Mouse (Mus musculus): ENCODE measurements around the gene Babam1.

- TF ChIP-seq POLR2A (IDR thresholded peaks at IDR 0.05; ENCODE audit: borderline replicate concordance, control insufficient read depth, low read depth, low read length) (no peak), CTCF (IDR thresholded peaks at IDR 0.05; ENCODE audit: control insufficient read depth, insufficient read depth, low read length) (no peak)
Observed at GRCm38 (mm10) chr8:71397701-71398100, 1.0 kb downstream of the Babam1 start.
